Mouse (Mus musculus) layer of hippocampus, postnatal 14 days (tissue): ENCODE measurements at regions not wholly inside any gene's neighbourhood (a gene's known extent, or its start where the extent isn't known, plus 50 kb on each side); places are given as distances from the start of the nearest gene placed in this dataset.

ENCODE experiments used
- DNase-seq, 2 experiments: peaks; one replicate each; pipeline ENCODE4 v3.0.0; 2021 to 2022; ENCODE audit warnings: low spot score in 2 of 2, mixed read lengths in 1 of 2

GRCm38 (mm10) chr2:30525295-30525694, 51.3 kb upstream of the Ier5l start:
- DNase-seq: no peak

- no peak for DNase-seq
These were observed 51.8 kb upstream of the Ier5l start for GRCm38 (mm10) chr2:30525831-30526230.

- DNase-seq: no peak
These were observed 53.5 kb upstream of the Ier5l start for GRCm38 (mm10) chr2:30527495-30527894.

GRCm38 (mm10) chr2:30532948-30533347, 58.9 kb upstream of the Ier5l start:
- no peak for DNase-seq

GRCm38 (mm10) chr2:30533367-30533766, 59.3 kb upstream of the Ier5l start:
- DNase-seq: no peak

GRCm38 (mm10) chr2:30534485-30534884, 60.4 kb upstream of the Cstad start:
- DNase-seq: no peak

GRCm38 (mm10) chr2:30539305-30539704, 55.5 kb upstream of the Cstad start:
- DNase-seq: no peak

GRCm38 (mm10) chr2:30541541-30541940, 53.3 kb upstream of the Cstad start:
- DNase-seq: no peak

- DNase-seq: peak; percentile 91 to 94
These were observed 49.9 kb upstream of the Cstad start for GRCm38 (mm10) chr2:30544782-30545435.
